Mouse (Mus musculus) v-Abl transformed pro-B cells (cell line): Measurements from ENCODE around the gene Ubqln2.

ENCODE experiments used
- in situ Hi-C, 2 experiments: fragments of 400-800 bp; cut with MboI; formaldehyde crosslinking; loops; one replicate each; pipeline ENCODE4 v1.15.1; 2025; ENCODE audit not compliant: unreplicated experiment in 2 of 2

Gene Ubqln2

GRCm38 (mm10) chrX:153497688-153498516 is at the start of gene Ubqln2:
Ubqln2 (plus strand) TSS chrX:153498227.
- in situ Hi-C loops = loop anchor here in 1 of 2 experiments (25.0 kb wide), 1 partner anchor 336 kb away; no protein-coding TSS in a partner anchor

DNA sequence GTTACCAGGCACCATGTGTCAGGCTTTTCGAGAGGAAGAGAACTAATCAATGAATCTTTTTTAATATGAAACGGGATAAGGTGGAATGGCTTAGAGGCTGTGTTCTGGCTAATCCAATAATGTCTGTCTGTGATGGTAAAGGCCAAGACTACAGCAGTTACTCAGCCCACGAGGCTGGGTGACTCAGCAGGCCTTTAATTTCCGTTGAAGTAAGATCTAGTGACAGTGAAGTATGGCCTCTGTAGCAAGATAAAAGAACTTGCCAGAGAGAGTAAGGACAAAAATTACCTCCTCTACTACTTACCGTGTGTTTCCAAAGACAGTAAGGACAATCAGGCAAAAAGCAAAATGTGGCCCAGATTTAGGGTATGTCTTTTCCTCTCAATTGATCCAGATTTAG is 46.1 kb upstream of the Ubqln2 start:
- in situ Hi-C loops = no loop called here

GRCm38 (mm10) chrX:153476760-153477248 is 21.2 kb upstream of the Ubqln2 start:
- in situ Hi-C loops = loop anchor here in 1 of 2 experiments (25.0 kb wide), 1 partner anchor 315 kb away; no protein-coding TSS in a partner anchor

DNA sequence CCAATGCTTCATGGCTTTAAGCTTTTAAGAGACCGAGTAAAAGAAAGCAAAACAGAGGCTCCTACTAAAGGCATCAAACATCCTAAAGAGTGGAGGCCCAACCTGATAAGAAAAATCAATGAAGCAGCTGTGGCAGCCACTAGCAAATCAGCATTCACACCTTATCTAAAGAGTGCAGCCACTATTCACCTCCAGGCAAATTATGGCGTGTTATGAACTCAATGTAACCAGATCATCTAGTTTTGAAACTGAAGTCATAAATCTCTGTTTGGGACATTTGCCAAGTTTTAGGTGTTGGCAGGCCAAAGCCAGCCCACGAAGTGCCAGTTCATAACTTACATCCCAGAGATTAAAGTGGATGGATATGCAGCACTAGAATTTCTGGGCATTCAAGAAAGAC is 5.7 kb upstream of the Ubqln2 start:
- in situ Hi-C loops = loop anchor here in 1 of 2 experiments (25.0 kb wide), 1 partner anchor 330 kb away; no protein-coding TSS in a partner anchor

DNA sequence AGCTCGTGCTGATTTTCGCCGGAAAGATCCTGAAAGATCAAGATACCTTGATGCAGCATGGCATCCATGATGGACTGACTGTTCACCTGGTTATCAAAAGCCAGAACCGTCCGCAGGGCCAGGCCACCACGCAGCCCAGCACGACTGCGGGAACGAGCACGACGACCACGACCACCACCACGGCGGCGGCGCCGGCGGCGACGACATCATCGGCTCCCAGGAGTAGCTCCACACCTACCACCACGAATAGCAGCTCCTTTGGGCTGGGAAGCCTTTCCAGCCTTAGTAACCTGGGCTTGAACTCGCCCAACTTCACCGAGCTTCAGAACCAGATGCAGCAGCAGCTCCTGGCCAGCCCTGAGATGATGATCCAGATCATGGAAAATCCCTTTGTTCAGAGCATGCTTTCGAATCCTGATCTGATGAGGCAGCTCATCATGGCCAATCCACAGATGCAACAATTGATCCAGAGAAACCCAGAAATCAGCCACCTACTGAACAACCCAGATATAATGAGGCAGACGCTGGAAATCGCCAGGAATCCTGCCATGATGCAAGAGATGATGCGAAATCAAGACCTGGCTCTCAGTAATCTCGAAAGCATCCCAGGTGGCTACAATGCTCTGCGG is 752 bp downstream of the Ubqln2 start:
- in situ Hi-C loops = loop anchor here in 1 of 2 experiments (25.0 kb wide), 1 partner anchor 336 kb away; no protein-coding TSS in a partner anchor

DNA sequence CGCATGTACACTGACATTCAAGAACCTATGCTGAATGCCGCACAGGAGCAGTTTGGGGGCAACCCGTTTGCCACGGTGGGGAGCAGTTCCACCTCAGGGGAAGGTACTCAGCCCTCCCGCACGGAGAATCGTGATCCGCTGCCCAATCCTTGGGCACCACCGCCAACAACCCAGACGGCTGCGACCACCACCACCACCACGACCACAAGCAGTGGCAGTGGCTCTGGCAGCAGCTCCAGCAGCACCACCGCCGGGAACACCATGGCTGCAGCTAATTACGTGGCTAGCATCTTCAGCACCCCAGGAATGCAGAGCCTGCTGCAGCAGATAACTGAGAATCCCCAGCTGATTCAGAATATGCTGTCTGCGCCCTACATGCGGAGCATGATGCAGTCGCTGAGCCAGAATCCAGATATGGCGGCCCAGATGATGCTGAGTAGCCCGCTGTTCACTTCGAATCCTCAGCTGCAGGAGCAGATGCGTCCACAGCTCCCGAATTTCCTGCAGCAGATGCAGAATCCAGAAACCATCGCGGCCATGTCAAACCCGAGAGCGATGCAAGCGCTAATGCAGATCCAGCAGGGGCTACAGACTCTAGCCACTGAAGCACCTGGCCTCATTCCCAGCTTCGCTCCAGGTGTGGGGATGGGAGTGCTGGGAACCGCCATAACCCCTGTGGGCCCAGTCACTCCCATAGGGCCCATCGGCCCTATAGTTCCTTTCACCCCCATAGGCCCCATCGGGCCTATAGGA is 1.4 kb downstream of the Ubqln2 start:
- in situ Hi-C loops = loop anchor here (10.0 to 25.0 kb wide), 3 partner anchors 215 to 562 kb away; no protein-coding TSS in a partner anchor

DNA sequence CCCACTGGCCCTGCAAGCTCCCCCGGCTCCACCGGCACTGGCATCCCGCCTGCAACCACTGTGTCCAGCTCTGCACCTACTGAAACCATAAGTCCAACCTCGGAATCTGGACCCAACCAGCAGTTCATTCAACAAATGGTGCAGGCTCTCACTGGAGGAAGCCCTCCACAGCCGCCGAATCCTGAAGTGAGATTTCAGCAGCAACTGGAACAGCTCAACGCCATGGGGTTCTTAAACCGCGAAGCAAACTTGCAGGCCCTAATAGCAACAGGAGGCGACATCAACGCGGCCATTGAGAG is 2.0 kb downstream of the Ubqln2 start:
- in situ Hi-C loops = loop anchor here (10.0 to 25.0 kb wide), 3 partner anchors 215 to 563 kb away; no protein-coding TSS in a partner anchor

DNA sequence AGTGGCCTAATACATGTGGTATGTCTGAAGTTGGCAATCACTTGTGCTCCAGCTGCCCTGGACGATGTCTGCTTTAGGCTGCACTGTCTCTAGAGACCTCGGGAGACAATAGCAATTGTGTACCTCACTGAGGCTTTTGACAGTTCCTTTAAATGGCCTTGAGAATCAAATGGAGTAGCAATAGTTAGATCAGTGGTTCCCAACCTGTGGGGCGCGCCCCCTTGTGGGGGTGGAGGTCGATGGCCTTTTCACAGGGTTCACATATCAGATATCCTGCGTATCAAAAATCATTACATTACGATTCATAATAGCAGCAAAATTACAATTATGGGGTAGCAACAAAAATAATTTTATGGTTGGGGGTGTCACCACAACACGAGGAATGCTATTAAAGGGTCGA is 7.9 kb downstream of the Ubqln2 start:
- in situ Hi-C loops = loop anchor here (5.0 to 25.0 kb wide), 5 partner anchors 119 to 569 kb away; no protein-coding TSS in a partner anchor

DNA sequence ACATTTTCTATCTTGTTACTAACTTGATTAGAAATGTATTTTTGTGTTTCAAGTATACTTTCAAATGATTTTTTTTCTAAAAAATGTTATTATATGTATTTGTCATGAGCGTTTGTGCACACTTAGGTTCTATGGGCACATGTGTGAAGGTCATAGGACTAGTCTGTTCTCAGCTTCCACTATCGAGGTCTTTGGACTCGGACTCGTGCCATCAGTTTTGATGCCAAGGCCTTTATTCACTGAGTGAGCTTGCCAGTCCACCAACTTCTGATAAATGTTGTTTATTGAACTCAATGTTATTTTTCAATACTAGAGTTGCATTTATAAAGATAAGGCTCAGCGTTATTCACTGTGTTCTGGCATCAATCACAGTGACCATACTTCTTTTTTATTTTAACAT is 17.5 kb downstream of the Ubqln2 start:
- in situ Hi-C loops = loop anchor here in 1 of 2 experiments (25.0 kb wide), 2 partner anchors 353 to 578 kb away; no protein-coding TSS in a partner anchor

DNA sequence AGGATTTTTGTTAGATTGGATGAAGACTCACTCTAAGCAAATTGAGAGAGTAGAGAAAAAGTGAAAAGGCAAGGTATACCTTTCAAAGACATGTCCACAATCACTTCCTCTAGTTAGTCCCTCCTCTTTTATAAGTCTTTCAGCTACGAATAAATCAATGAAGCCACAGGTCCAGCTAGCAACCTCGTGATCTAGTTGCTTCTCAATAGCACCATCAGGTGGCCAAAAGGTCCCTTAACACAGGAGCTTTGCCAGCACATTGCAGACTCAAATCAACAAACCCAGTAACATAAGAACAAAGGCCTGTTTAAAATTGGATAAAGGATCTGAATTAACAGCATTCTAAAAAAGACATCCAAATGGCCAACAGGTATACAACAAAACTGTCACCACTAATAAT is 30.4 kb downstream of the Ubqln2 start:
- in situ Hi-C loops = no loop called here
